Mouse (Mus musculus): ENCODE measurements at regions not wholly inside any gene's neighbourhood (a gene's known extent, or its start where the extent isn't known, plus 50 kb on each side); places are given as distances from the start of the nearest gene placed in this dataset.

DNA sequence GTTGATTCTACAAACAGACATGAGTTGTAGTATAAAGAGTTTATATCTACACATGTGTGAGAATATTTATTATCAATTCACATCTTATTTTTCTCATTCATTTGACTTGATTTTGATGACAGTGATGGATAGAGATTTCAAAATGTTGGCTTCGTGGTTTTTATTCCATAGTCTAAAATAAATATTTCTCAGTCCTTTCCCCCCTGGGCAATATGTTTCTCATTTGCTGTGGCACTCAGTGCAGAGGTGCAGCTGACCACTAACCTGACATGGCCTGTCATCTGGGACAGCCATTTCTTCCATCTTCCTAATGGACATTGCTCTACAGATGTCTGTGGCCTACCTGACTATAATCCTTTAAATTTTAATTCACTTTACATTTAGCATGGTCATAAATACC lies 1413.5 kb upstream of the Zeb2 start:
- no peaks in the 10 kb centered on the region for H3K79me2 ChIP-seq (ENCODE audit: control insufficient read depth, insufficient read depth)
- no peak overlapping the region for H3ac ChIP-seq (ENCODE audit: control insufficient read depth, insufficient read length)
- H3K4me3 ChIP-seq: no peak overlapping the region
- TF ChIP-seq TCF3 (IDR thresholded peaks at IDR 0.05; ENCODE audit: insufficient read length, low read depth): no peak
- TF ChIP-seq SRF (IDR thresholded peaks at IDR 0.05; ENCODE audit: control insufficient read depth, insufficient read length, low read depth): no peak
- TF ChIP-seq POLR2A (IDR thresholded peaks at IDR 0.05; ENCODE audit: insufficient read length, low read depth): no peak
- no peaks in the 10 kb centered on the region for H3K36me3 ChIP-seq (ENCODE audit: control insufficient read depth, insufficient read depth)
- H3K27me3 ChIP-seq (ENCODE audit: control insufficient read depth, insufficient read depth, insufficient read length): no peaks in the 10 kb centered on the region
- no peak overlapping the region for H3K4me2 ChIP-seq (ENCODE audit: low read depth)

GRCm38 (mm10) chr2:46525223-46525622 lies 1408.0 kb upstream of the Zeb2 start:
- no peak overlapping the region for H3K4me2 ChIP-seq (ENCODE audit: low read depth)
- no peaks in the 10 kb centered on the region for H3K36me3 ChIP-seq (ENCODE audit: control insufficient read depth, insufficient read depth)
- H3K4me3 ChIP-seq: no peak overlapping the region
- no peak overlapping the region for H3ac ChIP-seq (ENCODE audit: control insufficient read depth, insufficient read length)
- no peaks in the 10 kb centered on the region for H3K79me2 ChIP-seq (ENCODE audit: control insufficient read depth, insufficient read depth)
- no peaks in the 10 kb centered on the region for H3K27me3 ChIP-seq (ENCODE audit: control insufficient read depth, insufficient read depth, insufficient read length)
- TF ChIP-seq MAX (IDR thresholded peaks at IDR 0.05; ENCODE audit: low read depth) (no peak), POLR2A (IDR thresholded peaks at IDR 0.05; ENCODE audit: insufficient read length, low read depth) (no peak), MYOD1 (IDR thresholded peaks at IDR 0.05; ENCODE audit: control insufficient read depth in 1 of 3, insufficient read length in 2 of 3, low read depth in 2 of 3) (no peak), USF1 (IDR thresholded peaks at IDR 0.05; ENCODE audit: low read depth) (no peak), E2F4 (IDR thresholded peaks at IDR 0.05; ENCODE audit: insufficient read depth) (no peak), REST (IDR thresholded peaks at IDR 0.05; ENCODE audit: insufficient read depth, insufficient read length) (no peak), TCF12 (IDR thresholded peaks at IDR 0.05; ENCODE audit: insufficient read depth, poor library complexity, severe bottlenecking) (no peak), SRF (IDR thresholded peaks at IDR 0.05; ENCODE audit: control insufficient read depth, insufficient read length, low read depth) (no peak), POLR2AphosphoS2 (IDR thresholded peaks at IDR 0.05; ENCODE audit: insufficient read length, low read depth) (no peak), TCF3 (IDR thresholded peaks at IDR 0.05; ENCODE audit: insufficient read length, low read depth) (no peak), CEBPB (IDR thresholded peaks at IDR 0.05; ENCODE audit: insufficient read depth, poor library complexity, severe bottlenecking) (no peak), MYOG (IDR thresholded peaks at IDR 0.05; ENCODE audit: control insufficient read depth in 1 of 3, insufficient read depth in 1 of 3, insufficient read length in 2 of 3, low read depth in 2 of 3) (no peak)

- no peaks in the 10 kb centered on the region for H3K27me3 ChIP-seq (ENCODE audit: control insufficient read depth, insufficient read depth, insufficient read length)
- TF ChIP-seq MYOG (IDR thresholded peaks at IDR 0.05; ENCODE audit: control insufficient read depth in 1 of 3, insufficient read depth in 1 of 3, insufficient read length in 2 of 3, low read depth in 2 of 3): no peak
- TF ChIP-seq POLR2A (IDR thresholded peaks at IDR 0.05; ENCODE audit: insufficient read length, low read depth): no peak
- TF ChIP-seq TCF12 (IDR thresholded peaks at IDR 0.05; ENCODE audit: insufficient read depth, poor library complexity, severe bottlenecking): no peak
- TF ChIP-seq E2F4 (IDR thresholded peaks at IDR 0.05; ENCODE audit: insufficient read depth): no peak
- no peak for TF ChIP-seq SRF (IDR thresholded peaks at IDR 0.05; ENCODE audit: control insufficient read depth, insufficient read length, low read depth)
- TF ChIP-seq TCF3 (IDR thresholded peaks at IDR 0.05; ENCODE audit: insufficient read length, low read depth): no peak
- TF ChIP-seq USF1 (IDR thresholded peaks at IDR 0.05; ENCODE audit: low read depth): no peak
- no peak for TF ChIP-seq MYOD1 (IDR thresholded peaks at IDR 0.05; ENCODE audit: control insufficient read depth in 1 of 3, insufficient read length in 2 of 3, low read depth in 2 of 3)
- TF ChIP-seq CEBPB (IDR thresholded peaks at IDR 0.05; ENCODE audit: insufficient read depth, poor library complexity, severe bottlenecking): no peak
- no peak for TF ChIP-seq REST (IDR thresholded peaks at IDR 0.05; ENCODE audit: insufficient read depth, insufficient read length)
- no peak for TF ChIP-seq POLR2AphosphoS2 (IDR thresholded peaks at IDR 0.05; ENCODE audit: insufficient read length, low read depth)
- no peak for TF ChIP-seq MAX (IDR thresholded peaks at IDR 0.05; ENCODE audit: low read depth)
- no peaks in the 10 kb centered on the region for H3K79me2 ChIP-seq (ENCODE audit: control insufficient read depth, insufficient read depth)
- no peak overlapping the region for H3ac ChIP-seq (ENCODE audit: control insufficient read depth, insufficient read length)
- no peak overlapping the region for H3K4me2 ChIP-seq (ENCODE audit: low read depth)
- H3K4me3 ChIP-seq: no peak overlapping the region
- no peaks in the 10 kb centered on the region for H3K36me3 ChIP-seq (ENCODE audit: control insufficient read depth, insufficient read depth)
Measured at GRCm38 (mm10) chr2:46524625-46525024, 1407.4 kb upstream of the Zeb2 start.

DNA sequence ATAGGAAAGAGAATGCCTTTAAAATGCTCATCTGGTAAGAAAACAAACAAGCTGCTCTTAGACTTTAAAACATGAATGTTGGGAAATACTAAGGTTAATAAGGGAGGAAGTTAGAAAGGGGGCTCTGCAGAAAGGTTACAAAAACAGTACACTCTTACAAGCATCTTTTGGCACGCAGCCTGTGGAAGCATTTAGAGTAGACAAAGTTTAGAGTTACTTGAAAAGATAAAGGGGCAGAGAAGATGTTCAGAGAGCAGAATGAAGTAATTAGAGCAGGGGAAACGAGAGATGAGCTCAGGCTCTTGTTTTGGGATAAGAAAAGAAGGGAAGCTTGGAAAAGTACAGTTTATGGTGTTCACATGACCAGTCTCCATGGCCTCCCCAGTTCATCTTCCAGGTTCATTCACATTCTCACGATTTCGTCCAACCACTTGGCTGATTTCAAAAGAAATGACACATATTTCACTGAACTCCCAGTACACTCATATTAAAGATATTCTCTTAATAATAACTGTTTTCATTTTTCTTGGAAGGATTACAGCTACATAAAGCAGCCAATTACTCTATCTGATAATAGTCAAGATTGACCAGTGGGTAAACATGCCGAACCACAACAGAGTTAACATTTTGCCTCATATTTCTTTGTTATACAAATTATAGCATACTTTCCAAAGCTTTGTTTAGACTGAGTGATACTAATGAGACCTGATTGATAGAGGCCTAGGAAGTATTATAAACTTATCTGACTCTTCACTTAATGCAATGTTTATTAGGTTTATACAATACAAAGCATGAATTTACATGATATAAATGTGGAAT lies 1404.2 kb upstream of the Zeb2 start:
- no peak overlapping the region for H3K4me2 ChIP-seq (ENCODE audit: low read depth)
- H3K27me3 ChIP-seq (ENCODE audit: control insufficient read depth, insufficient read depth, insufficient read length): no peaks in the 10 kb centered on the region
- H3K79me2 ChIP-seq (ENCODE audit: control insufficient read depth, insufficient read depth): no peaks in the 10 kb centered on the region
- TF ChIP-seq USF1 (IDR thresholded peaks at IDR 0.05; ENCODE audit: low read depth) (no peak), MYOG (IDR thresholded peaks at IDR 0.05; ENCODE audit: control insufficient read depth in 1 of 3, insufficient read depth in 1 of 3, insufficient read length in 2 of 3, low read depth in 2 of 3) (no peak)
- no peak overlapping the region for H3K4me3 ChIP-seq
- no peak overlapping the region for H3ac ChIP-seq (ENCODE audit: control insufficient read depth, insufficient read length)
- no peaks in the 10 kb centered on the region for H3K36me3 ChIP-seq (ENCODE audit: control insufficient read depth, insufficient read depth)

- TF ChIP-seq TCF12 (IDR thresholded peaks at IDR 0.05; ENCODE audit: insufficient read depth, poor library complexity, severe bottlenecking): no peak
- TF ChIP-seq TCF3 (IDR thresholded peaks at IDR 0.05; ENCODE audit: insufficient read length, low read depth): no peak
- TF ChIP-seq POLR2AphosphoS2 (IDR thresholded peaks at IDR 0.05; ENCODE audit: insufficient read length, low read depth): no peak
- TF ChIP-seq SRF (IDR thresholded peaks at IDR 0.05; ENCODE audit: control insufficient read depth, insufficient read length, low read depth): no peak
Measured at GRCm38 (mm10) chr2:46512237-46513028, 1395.2 kb upstream of the Zeb2 start.

More at GRCm38 (mm10) chr2:46512237-46513028, 1395.2 kb upstream of the Zeb2 start:
- Histone ChIP-seq H3K4me3 (no peak overlapping the region), H3K4me2 (ENCODE audit: low read depth) (no peak overlapping the region), H3ac (ENCODE audit: control insufficient read depth, insufficient read length) (no peak overlapping the region), H3K27me3 (ENCODE audit: control insufficient read depth, insufficient read depth, insufficient read length) (no peaks in the 10 kb centered on the region), H3K36me3 (ENCODE audit: control insufficient read depth, insufficient read depth) (no peaks in the 10 kb centered on the region), H3K79me2 (ENCODE audit: control insufficient read depth, insufficient read depth) (no peaks in the 10 kb centered on the region)
